Mouse (Mus musculus): ENCODE measurements around the gene Ltn1.

Ltn1 gene

GRCm38 (mm10) chr16:87387444-87387977, 44.9 kb downstream of the Ltn1 start:
- DNase-seq (ENCODE audit: low read depth), result no peak

- DNase-seq (ENCODE audit: low read depth), result no peak
Observed at GRCm38 (mm10) chr16:87384366-87384765, 48.0 kb downstream of the Ltn1 start.

GRCm38 (mm10) chr16:87382996-87383395, 49.4 kb downstream of the Ltn1 start:
- no peak for DNase-seq (ENCODE audit: low read depth)

GRCm38 (mm10) chr16:87366445-87366844, 66.0 kb downstream of the Ltn1 start:
- no peak for DNase-seq (ENCODE audit: low read depth)

DNA sequence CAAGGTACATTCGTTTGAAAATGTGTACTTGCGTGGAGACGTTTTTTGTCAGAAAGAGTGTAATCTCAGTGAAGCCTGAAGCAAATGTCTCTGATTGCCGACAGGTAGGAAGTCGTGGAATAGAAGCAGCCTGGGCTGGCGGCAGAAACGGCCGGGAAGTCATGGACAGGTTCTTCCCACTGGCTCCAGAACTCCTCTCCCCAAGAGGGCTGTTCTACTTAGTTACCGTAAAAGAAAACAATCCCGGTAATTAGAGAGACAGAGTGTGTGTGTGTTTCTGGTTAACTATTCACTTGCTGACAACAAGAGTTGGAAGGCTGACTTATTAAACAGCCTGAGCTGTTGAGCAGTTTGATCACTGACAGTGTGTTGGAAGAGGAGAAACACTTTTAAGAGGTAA, 66.4 kb downstream of the Ltn1 start:
- no peak for DNase-seq (ENCODE audit: low read depth)

GRCm38 (mm10) chr16:87364231-87364630, 68.2 kb downstream of the Ltn1 start:
- DNase-seq (ENCODE audit: low read depth), result no peak

DNA sequence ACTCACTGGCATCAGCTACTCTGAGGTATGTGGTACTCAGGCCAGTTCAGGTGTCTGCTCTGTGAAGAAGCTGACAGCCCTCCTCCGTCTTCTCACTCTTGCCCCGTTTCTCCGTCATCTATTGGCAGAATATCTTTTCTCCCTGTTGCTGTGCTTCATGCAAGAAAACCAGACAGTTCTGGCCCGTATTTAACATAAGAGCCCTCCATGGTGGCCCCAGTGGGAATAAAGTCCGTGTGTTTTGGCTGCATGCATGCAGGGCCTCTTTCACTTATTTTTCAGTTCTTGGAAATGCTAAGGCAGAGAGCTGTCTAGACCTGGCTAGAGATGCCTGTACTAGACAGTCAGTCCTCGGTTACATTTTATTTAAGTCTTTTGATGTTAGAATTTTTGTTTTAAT, 72.3 kb downstream of the Ltn1 start:
- DNase-seq (ENCODE audit: low read depth), result no peak

DNA sequence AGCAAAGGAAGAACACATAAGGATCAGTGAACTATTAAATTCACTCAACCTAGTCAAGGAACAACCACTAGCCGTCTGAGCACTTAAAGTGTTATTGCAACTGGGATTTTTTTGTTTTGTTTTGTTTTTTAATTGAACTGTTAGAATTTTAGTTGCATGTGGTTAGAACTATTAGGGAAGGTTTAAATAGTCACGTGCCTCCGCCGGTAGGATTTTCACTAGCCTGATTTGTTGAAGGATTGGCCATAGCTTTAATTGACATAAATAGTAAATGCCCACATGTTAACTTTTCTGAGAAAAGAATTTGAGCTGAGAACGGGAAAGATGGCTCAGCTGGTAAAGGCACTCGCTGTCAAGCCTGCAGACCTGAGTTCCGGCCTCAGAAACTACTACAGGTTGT, 77.7 kb downstream of the Ltn1 start:
- no peak for DNase-seq (ENCODE audit: low read depth)

- DNase-seq (ENCODE audit: low read depth), result peak; percentile 98
Observed at GRCm38 (mm10) chr16:87354075-87354583, 78.3 kb downstream of the Ltn1 start, which contains the start of gene N6amt1. TSS of gene N6amt1 (plus strand) at chr16:87354185.

- no peak for DNase-seq (ENCODE audit: low read depth)
Observed at GRCm38 (mm10) chr16:87353605-87354004, 78.8 kb downstream of the Ltn1 start.

GRCm38 (mm10) chr16:87351386-87352105, 80.9 kb downstream of the Ltn1 start:
- DNase-seq (ENCODE audit: low read depth), result no peak

DNA sequence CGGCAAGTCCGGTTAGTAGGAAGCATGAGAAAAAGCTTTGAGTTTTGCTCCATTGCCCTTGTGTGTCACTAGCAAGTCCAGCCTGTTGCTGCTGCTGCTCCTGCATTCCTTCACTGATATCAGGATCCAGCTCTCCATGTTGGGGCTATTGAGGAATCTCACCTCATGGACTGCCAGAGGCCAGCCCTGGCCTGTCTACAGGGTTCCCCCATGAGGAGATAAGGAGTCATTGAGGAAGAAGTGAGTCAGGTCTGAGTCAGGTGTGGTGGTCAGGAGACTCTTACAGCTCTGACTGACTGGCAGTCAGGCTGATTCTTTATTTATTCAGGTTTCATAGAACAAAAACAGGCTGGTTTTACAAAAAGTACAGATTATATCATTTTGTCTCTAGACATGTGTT, 84.3 kb downstream of the Ltn1 start:
- no peak for DNase-seq (ENCODE audit: low read depth)

- no peak for DNase-seq (ENCODE audit: low read depth)
Observed at GRCm38 (mm10) chr16:87341043-87341572, 91.3 kb downstream of the Ltn1 start.

GRCm38 (mm10) chr16:87334756-87335155, 97.7 kb downstream of the Ltn1 start:
- DNase-seq (ENCODE audit: low read depth), result no peak

DNA sequence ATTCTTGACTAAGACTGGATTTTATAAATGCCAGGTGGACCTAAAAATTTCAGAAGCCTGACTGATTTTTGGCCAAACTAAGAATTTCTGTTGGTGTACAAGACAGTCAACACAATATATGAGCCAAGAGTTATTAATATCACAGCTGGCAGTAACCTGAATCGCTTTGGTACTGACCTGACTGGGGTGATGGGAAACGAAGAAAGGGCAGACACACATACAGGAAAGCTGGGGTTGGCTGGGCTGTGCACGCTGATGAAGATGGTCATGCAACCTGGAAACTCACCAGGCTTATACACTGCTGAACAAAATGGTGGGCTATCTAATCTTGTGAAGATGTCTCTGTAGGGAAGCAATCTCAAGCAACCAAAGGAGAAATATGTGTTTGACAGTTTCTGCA, 102.4 kb downstream of the Ltn1 start:
- DNase-seq (ENCODE audit: low read depth), result no peak
